Mouse (Mus musculus): ENCODE measurements around the gene Lrmda.

DNA sequence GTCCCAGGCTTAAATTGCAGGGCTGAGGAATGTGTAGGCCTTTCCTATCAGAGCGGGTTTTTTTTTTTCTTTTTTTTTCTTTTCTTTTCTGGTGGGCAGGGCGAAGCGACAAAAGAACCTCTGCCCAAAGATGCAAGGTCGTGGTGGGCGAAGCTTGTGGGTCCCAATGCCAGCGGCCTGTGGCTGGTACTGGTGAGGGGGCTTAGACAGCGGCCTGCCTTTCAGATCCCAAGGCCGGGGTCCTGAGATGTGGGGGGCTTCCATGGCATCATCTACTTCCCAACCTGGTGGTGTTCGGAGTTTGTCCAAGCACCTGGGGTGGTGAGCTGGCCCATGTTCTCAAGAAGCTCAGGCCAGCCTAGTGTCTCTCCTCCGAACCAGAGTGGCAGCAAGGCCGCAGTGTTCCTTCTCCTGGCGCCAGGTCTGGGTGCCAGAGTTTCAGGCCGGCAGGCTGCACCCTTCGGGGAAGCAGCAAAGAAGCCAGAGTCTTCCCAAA lies 37.4 kb upstream of the Lrmda start:
- TF ChIP-seq CTCF (conservative IDR thresholded peaks at IDR 0.05; ENCODE audit: low read length): no peak
- no peak for TF ChIP-seq NANOG (IDR thresholded peaks at IDR 0.05; ENCODE audit: borderline replicate concordance, low read length)
